Mouse (Mus musculus) stomach, postnatal 0 days (tissue): ENCODE measurements around the gene Gm49368. TPM values are rescaled to one million over a fixed set of nuclear protein-coding genes. Genes with fewer than 3 reads are reported as not detected.
"Not testable (repeated sequence)": the region's sequence is repeated elsewhere in the genome, so short reads cannot be mapped to it uniquely, and the experiment has no call there.

Experiments used
- ATAC-seq: fragments of 200-750 bp; cut with Nextera tagmentation; 2 replicates; pipeline ENCODE4 v1.8.0; 2017; ENCODE audit not compliant: low FRiP score, low TSS enrichment
- DNase-seq: peaks from one replicate; pipeline ENCODE4 v3.0.0-alpha.2; 2016; ENCODE audit warnings: low spot score
- H3K27ac ChIP-seq: fragments of 300-500 bp; sonication (generic); replicated peaks from 2 replicates; pipeline ENCODE4 v1.5.1; 2014; ENCODE audit warnings: mild to moderate bottlenecking, control low read depth
- H3K27me3 ChIP-seq: fragments of 300-500 bp; sonication (generic); 2 replicates; pipeline ENCODE4 v1.6.1; 2014; ENCODE audit warnings: low read length; ENCODE audit not compliant: control insufficient read depth, insufficient read depth
- H3K36me3 ChIP-seq: fragments of 300-500 bp; sonication (generic); 2 replicates; pipeline ENCODE4 v1.6.1; 2014; ENCODE audit warnings: low read length, mixed read lengths; ENCODE audit not compliant: control insufficient read depth, insufficient read depth
- H3K4me1 ChIP-seq: fragments of 300-500 bp; sonication (generic); replicated peaks from 2 replicates; pipeline ENCODE4 v1.6.1; 2014; ENCODE audit warnings: antibody characterized with exemption; ENCODE audit not compliant: control insufficient read depth, insufficient read depth
- H3K4me2 ChIP-seq: fragments of 300-500 bp; sonication (generic); replicated peaks from 2 replicates; pipeline ENCODE4 v1.6.1; 2014; ENCODE audit warnings: low read depth, mild to moderate bottlenecking, control low read depth, moderate library complexity
- H3K4me3 ChIP-seq: fragments of 300-500 bp; sonication (generic); 2 replicates; pipeline ENCODE4 v1.5.1; 2014; ENCODE audit warnings: low read depth, low read length, control low read depth
- H3K9ac ChIP-seq: fragments of 300-500 bp; sonication (generic); 2 replicates; pipeline ENCODE4 v1.6.1; 2014; ENCODE audit warnings: mild to moderate bottlenecking, low read length, control low read depth, mixed read lengths
- H3K9me3 ChIP-seq: fragments of 300-500 bp; sonication (generic); 2 replicates; pipeline ENCODE4 v1.6.1; 2016; ENCODE audit warnings: low read length; ENCODE audit not compliant: control insufficient read depth
- CTCF ChIP-seq: IDR thresholded peaks from 2 replicates; pipeline ENCODE4 v1.5.1; 2016; ENCODE audit warnings: antibody characterized with exemption, low read depth, mild to moderate bottlenecking, moderate library complexity
- EP300 ChIP-seq: optimal IDR thresholded peaks from 2 replicates; pipeline ENCODE3; 2016; ENCODE audit warnings: antibody characterized with exemption
- WGBS: fragments of 180-500 bp; shearing (Covaris S2); extraction: QIAGEN DNeasy Blood & Tissue Kit; methylation state at CpG from one replicate; pipeline ENCODE4 v1.1.7; 2014; 5-methylcytosine and 5-hydroxymethylcytosine counted together
- polyA plus RNA-seq: library from polyadenylated mRNA; unstranded; fragments of >200 nt; fragmentation: Nextera tagmentation; extraction: Ambion mirVana; gene quantifications from 2 replicates; pipeline ENCODE4 v1.2.1, GENCODE M21; 2015

Gm49368 gene
- polyA plus RNA-seq, 1 experiment from 2014 or later = not detected

DNA sequence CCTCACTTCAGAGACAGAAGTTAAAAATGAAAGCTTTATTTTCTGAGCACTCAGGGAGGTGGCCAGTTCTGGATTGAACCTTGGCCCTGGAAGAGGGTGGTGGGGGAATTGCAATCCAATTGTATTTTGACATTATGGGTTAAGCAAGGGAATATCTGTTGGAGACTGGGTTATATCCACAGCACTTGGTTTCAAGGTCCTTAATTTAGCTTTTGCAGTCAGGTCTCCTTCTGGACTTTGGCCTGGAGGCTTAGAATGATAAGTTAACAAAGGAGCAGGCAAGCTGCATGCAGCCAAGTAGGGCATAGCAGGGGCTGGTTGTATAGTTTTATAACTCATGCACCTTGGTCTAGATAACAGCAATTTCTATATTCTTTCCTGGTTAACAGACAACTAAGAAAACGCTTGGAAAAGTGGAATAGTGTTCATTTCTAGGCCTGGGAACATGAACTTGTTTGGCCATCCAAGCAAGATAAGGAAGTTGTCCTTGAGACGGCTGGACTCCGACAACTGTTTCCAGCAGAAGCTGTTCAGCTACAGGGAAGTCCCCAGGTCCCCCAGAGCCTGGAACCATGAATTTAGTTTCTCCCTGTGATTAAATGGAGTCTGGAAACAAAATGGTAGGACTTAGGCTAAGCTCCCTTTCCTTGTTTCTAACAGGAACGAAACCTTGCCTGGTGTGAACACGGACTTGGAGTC lies 30.0 kb upstream of the Gm49368 start:
- peak overlapping the region; percentile 69 for H3K27ac ChIP-seq
- DNase-seq = peak; percentile 46
- no peak overlapping the region for H3K9ac ChIP-seq
- no peaks in the 10 kb centered on the region for H3K4me1 ChIP-seq
- peak; percentile 75 for ATAC-seq
- no peaks in the 10 kb centered on the region for H3K9me3 ChIP-seq
- H3K36me3 ChIP-seq = no peaks in the 10 kb centered on the region
- TF ChIP-seq EP300 (no peak), CTCF (no peak)
- H3K27me3 ChIP-seq = no peaks in the 10 kb centered on the region
- 61% methylated on average over 5 of the region's 5 CpGs for WGBS
- H3K4me3 ChIP-seq = no peak overlapping the region
- H3K4me2 ChIP-seq = no peak overlapping the region

DNA sequence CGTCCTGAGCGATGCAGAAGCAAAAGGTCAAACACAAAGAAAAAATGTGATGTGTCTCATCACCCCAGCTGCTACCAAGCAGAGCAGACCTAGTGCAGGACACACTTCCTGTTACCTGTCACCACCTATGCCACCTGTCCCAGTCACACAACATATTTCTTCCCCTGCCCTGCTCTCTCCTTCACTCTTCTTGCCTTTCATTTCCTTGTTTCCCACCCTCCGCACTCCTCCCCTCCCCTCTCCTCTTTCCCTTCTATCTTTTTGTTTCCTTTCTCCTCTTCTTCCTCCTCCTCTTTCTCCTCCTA lies 29.5 kb upstream of the Gm49368 start:
- H3K36me3 ChIP-seq = no peaks in the 10 kb centered on the region
- DNase-seq = no peak
- 74% methylated on average over 3 of the region's 3 CpGs for WGBS
- no peaks in the 10 kb centered on the region for H3K4me1 ChIP-seq
- no peak overlapping the region for H3K9ac ChIP-seq
- peak; percentile 33; the same call in 1 of the 2 replicates for ATAC-seq
- H3K27me3 ChIP-seq = no peaks in the 10 kb centered on the region
- no peak for TF ChIP-seq EP300
- no peak for TF ChIP-seq CTCF
- H3K4me2 ChIP-seq = no peak overlapping the region
- H3K9me3 ChIP-seq = no peaks in the 10 kb centered on the region
- H3K4me3 ChIP-seq = no peak overlapping the region
- H3K27ac ChIP-seq = peak overlapping the region; percentile 69

DNA sequence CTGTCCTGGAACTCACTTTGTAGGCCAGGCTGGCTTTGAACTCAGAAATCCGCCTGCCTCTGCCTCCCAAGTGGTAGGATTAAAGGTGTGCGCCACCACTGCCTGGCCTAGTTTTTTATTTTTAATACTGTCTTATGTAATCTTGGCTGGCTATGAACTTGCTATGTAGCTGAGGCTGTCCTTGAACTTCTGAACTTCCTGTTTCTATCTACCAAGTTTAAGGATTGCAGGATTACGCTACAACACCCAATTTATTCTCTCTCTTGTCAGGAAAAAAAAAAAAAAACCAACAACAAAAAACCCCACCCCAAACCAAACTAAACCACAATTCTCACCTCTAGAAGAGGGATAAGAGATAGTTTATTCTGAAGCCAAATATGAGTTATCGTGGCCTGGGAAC lies 28.9 kb upstream of the Gm49368 start:
- Histone ChIP-seq H3K4me2 (no peak overlapping the region), H3K4me3 (no peak overlapping the region), H3K27me3 (no peaks in the 10 kb centered on the region), H3K36me3 (no peaks in the 10 kb centered on the region), H3K9me3 (no peaks in the 10 kb centered on the region), H3K4me1 (no peaks in the 10 kb centered on the region), H3K27ac (no peak overlapping the region), H3K9ac (no peak overlapping the region)
- 82% methylated on average over 4 of the region's 4 CpGs for WGBS
- DNase-seq (no peak), ATAC-seq (no peak)
- no peak for TF ChIP-seq CTCF
- no peak for TF ChIP-seq EP300

DNA sequence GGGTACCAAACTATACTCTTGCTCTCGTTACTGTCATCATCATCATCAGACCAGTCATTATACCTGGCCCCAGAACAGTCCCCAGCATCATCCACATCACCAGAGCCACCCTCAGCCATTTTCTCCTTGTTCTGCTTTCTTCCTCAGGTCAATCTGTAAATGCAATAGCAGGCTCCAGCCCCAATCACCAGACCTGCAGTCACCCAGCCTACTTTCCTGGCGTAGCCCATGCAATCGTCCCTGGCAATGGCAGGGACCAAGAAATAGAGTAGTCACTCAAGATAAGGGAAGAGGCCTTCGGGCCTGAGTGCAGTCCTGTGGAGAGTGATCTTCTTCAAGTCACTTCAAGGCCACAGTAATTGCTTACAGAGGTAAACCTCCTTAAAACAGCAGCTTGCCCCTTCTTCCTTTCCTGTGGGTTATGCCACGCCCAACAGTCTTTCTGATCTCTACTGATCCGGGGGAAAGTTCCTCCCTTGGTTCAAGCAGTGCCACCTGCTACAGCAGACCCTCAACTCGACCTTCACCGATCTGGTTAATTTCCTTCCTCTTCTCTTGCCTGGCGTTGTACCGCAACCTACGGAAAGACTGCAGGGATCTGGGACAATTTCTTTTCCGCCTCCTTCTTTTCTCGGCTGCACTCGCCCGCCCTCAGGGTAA lies 20.2 kb upstream of the Gm49368 start:
- H3K27me3 ChIP-seq, H3K9me3 ChIP-seq, H3K4me2 ChIP-seq, H3K9ac ChIP-seq, DNase-seq, H3K36me3 ChIP-seq, ATAC-seq, H3K4me1 ChIP-seq, H3K27ac ChIP-seq, H3K4me3 ChIP-seq: not testable (repeated sequence)
- WGBS = 71% methylated on average over 14 of the region's 15 CpGs

DNA sequence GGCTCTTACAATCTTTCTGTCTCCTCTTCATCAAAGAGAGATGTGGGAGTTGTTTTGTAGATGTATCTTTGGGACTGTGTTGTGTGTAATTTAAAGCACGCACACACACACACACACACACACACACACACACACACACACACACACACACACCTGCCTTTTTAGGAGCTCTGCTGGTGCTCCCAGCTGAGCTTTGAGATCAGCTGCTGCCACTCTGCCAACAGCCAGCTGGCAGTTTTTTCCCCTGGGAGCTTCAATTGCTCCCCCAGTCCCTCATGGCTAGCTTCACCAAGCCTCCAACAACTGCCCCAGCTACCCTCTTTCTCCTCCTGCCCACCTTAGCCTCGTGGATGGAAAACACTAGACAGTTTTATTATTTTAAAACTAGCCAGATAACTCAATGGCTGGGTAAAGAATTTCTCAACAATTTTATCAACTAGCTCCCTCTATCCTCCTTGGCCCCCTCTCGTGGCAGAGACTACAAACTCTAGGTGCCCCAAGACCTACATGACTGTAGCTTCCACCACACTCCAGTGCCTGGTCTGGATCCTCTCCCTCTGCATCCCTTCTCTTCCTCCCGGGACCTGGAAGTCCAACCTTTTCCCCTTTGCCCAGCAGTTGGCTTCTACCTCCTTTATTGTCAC lies 18.2 kb upstream of the Gm49368 start:
- Histone ChIP-seq H3K9me3 (no peaks in the 10 kb centered on the region), H3K9ac (no peak overlapping the region), H3K4me1 (no peaks in the 10 kb centered on the region), H3K27me3 (no peaks in the 10 kb centered on the region), H3K4me3 (no peak overlapping the region), H3K4me2 (no peak overlapping the region), H3K36me3 (no peaks in the 10 kb centered on the region), H3K27ac (no peak overlapping the region)
- TF ChIP-seq EP300 (no peak), CTCF (peak; percentile 10; the same call in 1 of the 2 replicates)
- WGBS = 60% methylated on average over 4 of the region's 4 CpGs
- no peak for DNase-seq
- no peak for ATAC-seq

DNA sequence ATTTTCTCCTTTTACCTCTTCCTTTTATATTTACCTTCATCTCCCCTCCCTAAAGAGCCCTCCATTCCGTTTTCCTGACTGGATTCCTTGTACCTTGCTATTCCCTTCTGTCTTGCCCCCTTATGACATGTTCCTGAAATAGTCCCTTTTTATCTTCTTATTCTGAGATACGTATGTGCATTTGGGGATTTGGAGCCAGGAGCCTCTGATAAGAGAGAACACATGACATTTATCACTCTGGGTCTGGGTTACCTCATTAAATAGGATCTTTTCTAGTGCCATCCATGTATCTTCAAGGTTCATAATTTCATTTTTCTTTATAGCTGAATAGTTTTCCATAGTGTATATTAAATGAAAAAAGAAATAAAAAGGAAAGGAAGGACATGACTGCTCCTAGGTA lies 16.8 kb upstream of the Gm49368 start:
- H3K36me3 ChIP-seq = no peaks in the 10 kb centered on the region
- no peaks in the 10 kb centered on the region for H3K9me3 ChIP-seq
- WGBS = 53% methylated on average over 2 of the region's 2 CpGs
- no peaks in the 10 kb centered on the region for H3K27me3 ChIP-seq
- no peak for ATAC-seq
- no peak overlapping the region for H3K27ac ChIP-seq
- no peak for DNase-seq
- H3K4me2 ChIP-seq = no peak overlapping the region
- TF ChIP-seq EP300 (no peak), CTCF (no peak)
- H3K4me1 ChIP-seq = no peaks in the 10 kb centered on the region
- no peak overlapping the region for H3K9ac ChIP-seq
- no peak overlapping the region for H3K4me3 ChIP-seq
